Mouse (Mus musculus) macrophage (primary cell): ENCODE results near the gene Cttnbp2. TPM values are rescaled to one million over a fixed set of nuclear protein-coding genes. Genes with fewer than 3 reads are reported as not detected.

Experiments
- H3K27ac ChIP-seq: fragments of 350-480 bp; formaldehyde crosslinking; 2 replicates; pipeline ENCODE4 v1.9.0; 2021
- H3K36me3 ChIP-seq: fragments of 350-480 bp; formaldehyde crosslinking; 2 replicates; pipeline ENCODE4 v1.9.0; 2021; ENCODE audit errors: inconsistent target
- H3K4me3 ChIP-seq: fragments of 350-480 bp; formaldehyde crosslinking; 2 replicates; pipeline ENCODE4 v1.9.0; 2021; ENCODE audit errors: inconsistent target
- H3K79me2 ChIP-seq: fragments of 350-480 bp; formaldehyde crosslinking; 2 replicates; pipeline ENCODE4 v1.9.0; 2021; ENCODE audit errors: inconsistent target
- WGBS: methylation state at CpG from one replicate; pipeline ENCODE4 v1.1.7; 2026; ENCODE audit warnings: inconsistent platforms; ENCODE audit not compliant: missing documents; 5-methylcytosine and 5-hydroxymethylcytosine counted together
- polyA plus RNA-seq: library from polyadenylated mRNA; stranded (reverse); fragments of 250-400 nt; gene quantifications from 3 replicates; pipeline ENCODE4 v1.2.4, GENCODE M21; 2018; ENCODE audit warnings: inconsistent platforms

Gene Cttnbp2
- polyA plus RNA-seq, 1 experiment from 2014 or later = not detected

- Histone ChIP-seq H3K36me3 (no peaks in the 10 kb centered on the region), H3K27ac (no peak overlapping the region), H3K4me3 (no peak overlapping the region), H3K79me2 (no peaks in the 10 kb centered on the region)
- 48% methylated on average over 5 of the region's 5 CpGs for WGBS
Observed at GRCm38 (mm10) chr6:18484061-18484460, 30.6 kb downstream of the Cttnbp2 start.

GRCm38 (mm10) chr6:18482546-18482945 lies 32.1 kb downstream of the Cttnbp2 start:
- Histone ChIP-seq H3K4me3 (no peak overlapping the region), H3K27ac (no peak overlapping the region), H3K79me2 (no peaks in the 10 kb centered on the region), H3K36me3 (no peaks in the 10 kb centered on the region)

GRCm38 (mm10) chr6:18481781-18482180 lies 32.9 kb downstream of the Cttnbp2 start:
- WGBS = 75% methylated on average over 3 of the region's 3 CpGs
- Histone ChIP-seq H3K4me3 (no peak overlapping the region), H3K27ac (no peak overlapping the region)

GRCm38 (mm10) chr6:18477313-18477930 lies 37.2 kb downstream of the Cttnbp2 start:
- H3K79me2 ChIP-seq = no peaks in the 10 kb centered on the region
- 92% methylated on average over 1 of the region's 1 CpGs for WGBS
- H3K27ac ChIP-seq = no peak overlapping the region
- no peak overlapping the region for H3K4me3 ChIP-seq
- no peaks in the 10 kb centered on the region for H3K36me3 ChIP-seq

More at GRCm38 (mm10) chr6:18481781-18482180, 32.9 kb downstream of the Cttnbp2 start:
- Histone ChIP-seq H3K36me3 (no peaks in the 10 kb centered on the region), H3K79me2 (no peaks in the 10 kb centered on the region)

DNA sequence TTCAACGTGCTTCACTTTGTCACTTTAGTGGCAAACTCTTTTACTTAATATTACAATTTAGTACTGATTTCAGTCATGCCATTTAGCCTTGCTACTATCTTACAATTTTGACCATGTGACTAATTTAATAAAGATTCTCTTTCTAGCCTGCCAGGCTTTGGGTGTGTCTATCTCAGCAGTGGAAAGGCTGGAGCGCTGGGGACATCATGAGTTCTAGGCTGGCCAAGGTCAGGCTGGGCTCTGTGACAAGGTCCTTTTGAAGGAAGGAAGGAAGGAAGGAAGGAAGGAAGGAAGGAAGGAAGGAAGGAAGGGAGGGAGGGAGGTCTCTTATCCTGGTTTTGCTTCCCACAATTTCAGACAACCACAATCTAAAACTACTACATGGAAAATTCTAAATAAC lies 39.7 kb downstream of the Cttnbp2 start:
- no peaks in the 10 kb centered on the region for H3K36me3 ChIP-seq
- no peak overlapping the region for H3K4me3 ChIP-seq
- no peaks in the 10 kb centered on the region for H3K79me2 ChIP-seq
- H3K27ac ChIP-seq = no peak overlapping the region
- WGBS = 87% methylated on average over 1 of the region's 2 CpGs

- H3K79me2 ChIP-seq = no peaks in the 10 kb centered on the region
- H3K4me3 ChIP-seq = no peak overlapping the region
- H3K27ac ChIP-seq = no peak overlapping the region
- no peaks in the 10 kb centered on the region for H3K36me3 ChIP-seq
- WGBS = 73% methylated on average over 1 of the region's 1 CpGs
Observed at GRCm38 (mm10) chr6:18474541-18474940, 40.1 kb downstream of the Cttnbp2 start.

DNA sequence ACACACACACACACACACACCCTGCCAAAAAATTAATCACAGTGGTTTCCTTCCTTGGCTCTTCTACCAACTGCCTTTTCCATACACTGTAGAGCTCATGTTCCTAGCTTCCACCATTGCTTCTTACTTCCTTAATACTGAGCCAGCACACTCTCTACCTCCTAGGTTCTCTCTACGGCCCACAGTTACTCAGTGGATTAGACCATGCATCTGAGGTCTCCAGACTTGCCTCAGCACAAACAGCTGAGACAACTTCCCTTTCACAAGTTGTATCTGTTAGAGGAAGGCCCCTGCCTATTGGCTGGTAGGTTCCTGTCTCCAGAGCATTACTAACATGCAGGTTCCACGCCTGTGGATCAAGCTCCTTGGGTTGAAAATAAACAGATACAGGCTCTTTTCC lies 45.4 kb downstream of the Cttnbp2 start:
- H3K4me3 ChIP-seq = no peak overlapping the region
- no peak overlapping the region for H3K27ac ChIP-seq
- no peaks in the 10 kb centered on the region for H3K36me3 ChIP-seq
- no peaks in the 10 kb centered on the region for H3K79me2 ChIP-seq
- 27% methylated on average over 2 of the region's 2 CpGs for WGBS

DNA sequence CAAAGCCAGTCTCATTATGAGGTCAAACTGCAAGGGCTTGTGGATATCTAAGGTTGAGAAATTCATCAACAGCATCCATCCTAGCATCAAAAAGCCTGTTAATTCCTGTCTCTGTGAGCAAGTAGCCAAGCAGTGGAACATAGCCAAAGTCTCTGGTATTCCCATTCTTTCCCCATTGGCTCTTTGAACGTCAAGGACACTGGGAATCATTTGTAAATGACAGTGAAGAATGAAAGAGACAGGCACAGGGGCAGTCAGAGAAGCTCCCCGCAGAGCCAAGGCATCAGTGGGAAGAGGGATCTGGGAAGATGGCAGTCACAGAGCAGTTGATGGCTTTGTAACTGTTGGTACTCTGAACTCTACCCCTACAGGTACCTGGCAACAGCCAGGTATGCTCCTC lies 46.9 kb downstream of the Cttnbp2 start:
- 78% methylated on average over 2 of the region's 2 CpGs for WGBS
- Histone ChIP-seq H3K4me3 (no peak overlapping the region), H3K79me2 (no peaks in the 10 kb centered on the region), H3K36me3 (no peaks in the 10 kb centered on the region), H3K27ac (no peak overlapping the region)

- Histone ChIP-seq H3K36me3 (no peaks in the 10 kb centered on the region), H3K79me2 (no peaks in the 10 kb centered on the region), H3K4me3 (no peak overlapping the region), H3K27ac (no peak overlapping the region)
- WGBS = 91% methylated on average over 7 of the region's 7 CpGs
Observed at GRCm38 (mm10) chr6:18466227-18466626, 48.4 kb downstream of the Cttnbp2 start.

- H3K79me2 ChIP-seq = no peaks in the 10 kb centered on the region
- no peak overlapping the region for H3K4me3 ChIP-seq
- no peaks in the 10 kb centered on the region for H3K36me3 ChIP-seq
- 94% methylated on average over 10 of the region's 10 CpGs for WGBS
- H3K27ac ChIP-seq = no peak overlapping the region
Observed at GRCm38 (mm10) chr6:18465626-18466025, 49.0 kb downstream of the Cttnbp2 start.

- H3K36me3 ChIP-seq = no peaks in the 10 kb centered on the region
- WGBS = 38% methylated on average over 1 of the region's 1 CpGs
- no peak overlapping the region for H3K4me3 ChIP-seq
- H3K79me2 ChIP-seq = no peaks in the 10 kb centered on the region
- no peak overlapping the region for H3K27ac ChIP-seq
Observed at GRCm38 (mm10) chr6:18459657-18460056, 55.0 kb downstream of the Cttnbp2 start.

GRCm38 (mm10) chr6:18450551-18451193 lies 64.0 kb downstream of the Cttnbp2 start:
- H3K79me2 ChIP-seq = no peaks in the 10 kb centered on the region
- H3K36me3 ChIP-seq = no peaks in the 10 kb centered on the region
- no peak overlapping the region for H3K4me3 ChIP-seq
- 71% methylated on average over 5 of the region's 5 CpGs for WGBS
- H3K27ac ChIP-seq = no peak overlapping the region

DNA sequence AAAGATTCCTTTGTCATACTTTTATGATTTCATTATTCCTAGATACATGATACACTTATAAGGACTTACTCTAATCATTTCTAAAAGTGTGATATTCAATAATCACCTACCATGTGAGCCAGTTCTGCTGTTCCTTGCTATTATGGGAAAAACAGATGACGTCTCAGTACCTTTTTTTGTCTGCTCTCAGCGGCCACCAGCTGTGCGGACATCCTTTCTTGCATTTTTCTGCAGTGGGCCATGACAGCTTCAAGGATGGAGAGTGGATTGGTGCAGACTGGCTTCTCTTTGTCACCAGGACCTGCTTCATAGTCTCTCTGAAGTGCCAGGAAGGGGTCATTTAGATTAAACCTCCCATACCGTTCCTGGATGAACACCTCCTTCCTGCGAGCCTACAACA lies 66.6 kb downstream of the Cttnbp2 start:
- Histone ChIP-seq H3K27ac (no peak overlapping the region), H3K79me2 (no peaks in the 10 kb centered on the region), H3K36me3 (no peaks in the 10 kb centered on the region), H3K4me3 (no peak overlapping the region)
- WGBS = 89% methylated on average over 5 of the region's 5 CpGs

DNA sequence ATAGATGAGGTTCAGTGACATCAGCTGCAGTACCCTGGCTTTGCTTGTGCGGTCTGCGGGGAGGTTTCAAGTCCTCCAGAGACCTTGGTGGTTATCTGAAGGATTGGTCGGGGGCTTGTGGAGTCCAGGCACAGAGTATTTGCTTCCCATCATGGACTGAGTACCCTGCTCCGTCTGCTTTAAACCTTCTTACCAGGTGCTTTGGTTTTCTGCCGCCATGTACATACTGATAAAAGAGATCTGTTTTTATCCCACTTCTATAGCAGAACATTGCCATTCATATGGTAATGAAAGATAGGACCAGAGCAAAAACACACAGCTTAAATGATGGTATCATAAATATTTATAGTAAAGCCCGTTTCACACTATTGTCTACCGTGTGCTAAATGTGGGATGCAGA lies 67.7 kb downstream of the Cttnbp2 start:
- Histone ChIP-seq H3K79me2 (no peaks in the 10 kb centered on the region), H3K27ac (no peak overlapping the region), H3K36me3 (no peaks in the 10 kb centered on the region), H3K4me3 (no peak overlapping the region)
- 94% methylated on average over 7 of the region's 7 CpGs for whole genome bisulfite sequencing

DNA sequence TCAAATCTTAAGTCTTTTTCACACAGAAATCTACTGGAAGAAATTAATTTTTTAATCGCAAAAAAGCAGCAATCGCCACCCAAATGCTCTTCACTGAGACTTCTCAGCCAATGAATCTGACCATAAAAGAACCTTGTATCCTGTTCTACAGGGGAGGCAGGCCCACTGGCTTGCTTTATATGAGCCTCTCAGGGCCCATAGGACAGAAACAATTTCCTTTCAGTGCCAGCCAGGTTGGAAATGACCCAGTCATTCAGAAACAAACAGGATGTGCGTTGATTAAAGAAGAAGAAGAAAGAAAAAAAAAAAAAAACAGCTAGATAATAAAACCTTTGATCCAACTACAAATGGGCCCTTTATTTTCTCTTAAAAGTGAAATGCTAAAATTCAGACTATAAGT lies 68.3 kb downstream of the Cttnbp2 start:
- H3K27ac ChIP-seq = no peak overlapping the region
- no peaks in the 10 kb centered on the region for H3K79me2 ChIP-seq
- no peak overlapping the region for H3K4me3 ChIP-seq
- H3K36me3 ChIP-seq = no peaks in the 10 kb centered on the region
- 66% methylated on average over 2 of the region's 3 CpGs for WGBS

DNA sequence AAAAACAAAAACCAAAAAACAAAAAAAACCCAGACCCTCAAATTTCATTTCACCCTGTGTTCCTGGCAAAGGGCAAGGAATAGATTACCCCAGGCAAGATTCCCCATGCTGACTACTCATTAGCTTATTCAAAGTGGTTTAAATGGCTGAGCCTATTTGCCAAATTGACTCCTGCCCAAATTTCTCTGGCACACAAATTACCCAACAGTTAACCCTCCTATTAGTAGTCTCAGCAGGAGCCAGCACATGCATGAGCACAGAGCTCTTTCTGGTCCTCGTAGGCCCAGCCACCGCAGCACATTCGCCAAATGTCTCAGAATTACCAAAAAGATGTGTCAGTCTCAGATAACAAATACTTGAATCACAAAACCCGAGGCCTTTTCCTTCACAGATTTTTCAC lies 68.9 kb downstream of the Cttnbp2 start:
- Histone ChIP-seq H3K4me3 (no peak overlapping the region), H3K79me2 (no peaks in the 10 kb centered on the region), H3K36me3 (no peaks in the 10 kb centered on the region), H3K27ac (no peak overlapping the region)
- whole genome bisulfite sequencing = 81% methylated on average over 4 of the region's 4 CpGs
